Mouse (Mus musculus) liver, postnatal 0 days (tissue): ENCODE measurements around the gene Ndufa6. TPM values are rescaled to one million over a fixed set of nuclear protein-coding genes. Genes with fewer than 3 reads are reported as not detected.
A peak's percentile ranks its signal among the peaks of the same experiment; 100 is the strongest.

Source experiments
- ATAC-seq: fragments of 200-750 bp; cut with Nextera tagmentation; 2 replicates; pipeline ENCODE4 v1.8.0; 2017; ENCODE audit warnings: mild to moderate bottlenecking, moderate library complexity
- DNase-seq: peaks from one replicate; pipeline ENCODE4 v3.0.0-alpha.2; 2016
- H3K27ac ChIP-seq: fragments of 300-500 bp; sonication (generic); 2 replicates; pipeline ENCODE4 v1.5.1; 2014; ENCODE audit warnings: antibody characterized with exemption, moderate library complexity, mild to moderate bottlenecking, low read depth
- H3K27me3 ChIP-seq: fragments of 300-500 bp; sonication (generic); 2 replicates; pipeline ENCODE4 v1.6.1; 2014; ENCODE audit warnings: low read length, control low read depth, mixed read lengths; ENCODE audit not compliant: insufficient read depth
- H3K36me3 ChIP-seq: fragments of 300-500 bp; sonication (generic); replicated peaks from 2 replicates; pipeline ENCODE4 v1.6.1; 2014; ENCODE audit warnings: mild to moderate bottlenecking, control low read depth, low read length, moderate library complexity, mixed read lengths; ENCODE audit not compliant: insufficient read depth
- H3K4me1 ChIP-seq: fragments of 300-500 bp; sonication (generic); 2 replicates; pipeline ENCODE4 v1.6.1; 2014; ENCODE audit warnings: antibody characterized with exemption, mild to moderate bottlenecking, control low read depth; ENCODE audit not compliant: insufficient read depth
- H3K4me2 ChIP-seq: fragments of 300-500 bp; sonication (generic); 2 replicates; pipeline ENCODE4 v1.6.1; 2014; ENCODE audit warnings: low read depth, mild to moderate bottlenecking, low read length, moderate library complexity, mixed read lengths
- H3K4me3 ChIP-seq: fragments of 300-500 bp; sonication (generic); 2 replicates; pipeline ENCODE4 v1.5.1; 2014; ENCODE audit warnings: low read depth, low read length
- H3K9ac ChIP-seq: fragments of 300-500 bp; sonication (generic); replicated peaks from 2 replicates; pipeline ENCODE4 v1.6.1; 2014; ENCODE audit warnings: mild to moderate bottlenecking, moderate library complexity
- H3K9me3 ChIP-seq: fragments of 300-500 bp; sonication (generic); 2 replicates; pipeline ENCODE4 v1.6.1; 2016; ENCODE audit warnings: mild to moderate bottlenecking, control low read depth, low read length, mixed read lengths
- CTCF ChIP-seq: sonication (generic); IDR thresholded peaks from 2 replicates; pipeline ENCODE4 v1.5.1; 2016; ENCODE audit warnings: antibody characterized with exemption, low read depth
- EP300 ChIP-seq: IDR thresholded peaks from 2 replicates; pipeline ENCODE4 v1.6.1; 2016; ENCODE audit warnings: antibody characterized with exemption, low read depth, mild to moderate bottlenecking
- WGBS: fragments of 180-500 bp; shearing (Covaris S2); extraction: QIAGEN DNeasy Blood & Tissue Kit; methylation state at CpG from one replicate; pipeline ENCODE4 v1.1.7; 2014; ENCODE audit not compliant: insufficient replicate concordance; 5-methylcytosine and 5-hydroxymethylcytosine counted together
- polyA plus RNA-seq: library from polyadenylated mRNA; unstranded; fragments of >200 nt; fragmentation: Nextera tagmentation; extraction: Ambion mirVana; gene quantifications from 2 replicates; pipeline ENCODE4 v1.2.1, GENCODE M21; 2015

The Ndufa6 gene
- polyA plus RNA-seq, 1 experiment from 2014 or later = 642 TPM

DNA sequence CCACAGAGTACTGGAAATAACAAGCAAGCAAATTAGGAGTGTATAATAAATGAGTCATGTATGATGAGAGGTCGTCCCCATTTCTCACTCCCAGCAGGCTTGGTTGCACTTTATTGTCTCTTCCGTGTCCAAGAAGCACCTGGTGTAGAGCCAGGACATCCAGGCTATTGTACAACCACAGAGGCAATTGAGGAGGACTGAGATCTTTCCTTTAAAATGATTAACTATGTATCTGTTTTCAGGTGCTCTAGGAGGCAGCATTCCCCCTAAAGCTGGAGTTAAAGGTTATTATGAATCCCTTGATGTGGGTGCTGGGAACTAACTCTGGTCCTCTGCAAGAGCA, 5.2 kb downstream of the Ndufa6 start:
- Histone ChIP-seq H3K4me1 (peaks cover 60% of the 10 kb centered on the region), H3K27me3 (no peaks in the 10 kb centered on the region), H3K9me3 (no peaks in the 10 kb centered on the region), H3K4me2 (no peak overlapping the region), H3K36me3 (peaks cover 36% of the 10 kb centered on the region), H3K27ac (0 out of 2 replicates have a peak overlapping the region, but pooled peaks have one; percentile 3), H3K4me3 (no peak overlapping the region), H3K9ac (no peak overlapping the region)
- WGBS = 86% methylated on average over 2 of the region's 2 CpGs
- no peak for DNase-seq
- ATAC-seq = no peak
- TF ChIP-seq CTCF = no peak
- no peak for TF ChIP-seq EP300

DNA sequence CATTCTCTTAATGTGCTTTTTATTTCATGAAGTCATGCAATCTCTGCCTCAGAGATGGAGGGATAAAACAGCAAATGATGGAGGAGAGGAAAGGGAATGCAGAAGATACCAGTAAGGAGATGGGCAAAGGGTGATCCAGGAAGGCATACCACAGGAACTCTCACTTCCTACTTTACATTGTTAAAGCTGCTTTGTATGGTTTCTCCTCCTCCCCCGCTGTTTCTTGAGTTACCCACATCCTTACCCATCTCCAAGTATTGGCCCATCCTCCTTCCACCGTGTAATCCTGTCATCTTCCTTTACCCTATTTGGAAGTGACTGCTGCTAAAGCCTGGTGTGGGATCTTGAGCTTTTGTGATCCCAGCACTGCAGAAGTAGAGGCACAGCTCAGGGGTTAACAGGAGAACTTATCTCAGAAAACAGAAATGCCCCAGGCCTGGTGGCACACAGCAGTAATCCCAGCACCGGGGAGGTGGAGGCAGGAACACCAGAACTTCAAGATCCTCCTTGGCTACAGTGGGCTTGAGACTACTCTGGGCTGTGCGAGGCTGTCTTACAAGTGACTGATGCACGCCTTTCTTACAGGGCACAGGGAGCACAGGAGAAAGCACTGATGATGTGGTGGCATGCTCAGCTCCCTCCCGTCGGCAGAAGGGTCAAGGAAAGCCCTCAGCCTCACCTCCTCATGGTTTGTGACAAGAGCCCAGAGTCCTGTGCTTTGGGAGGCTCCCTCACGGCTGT, 5.7 kb downstream of the Ndufa6 start:
- DNase-seq (no peak), ATAC-seq (no peak)
- H3K9me3 ChIP-seq = no peaks in the 10 kb centered on the region
- H3K27me3 ChIP-seq = no peaks in the 10 kb centered on the region
- no peak for TF ChIP-seq CTCF
- no peak for TF ChIP-seq EP300
- peaks cover 40% of the 10 kb centered on the region for H3K36me3 ChIP-seq
- peak overlapping the region; percentile 91; the same call in 1 of the 2 replicates for H3K4me2 ChIP-seq
- H3K9ac ChIP-seq = no peak overlapping the region
- H3K4me3 ChIP-seq = no peak overlapping the region
- 79% methylated on average over 8 of the region's 8 CpGs for WGBS
- peaks cover 65% of the 10 kb centered on the region for H3K4me1 ChIP-seq
- no peak overlapping the region; the same call in 1 of the 2 replicates for H3K27ac ChIP-seq

DNA sequence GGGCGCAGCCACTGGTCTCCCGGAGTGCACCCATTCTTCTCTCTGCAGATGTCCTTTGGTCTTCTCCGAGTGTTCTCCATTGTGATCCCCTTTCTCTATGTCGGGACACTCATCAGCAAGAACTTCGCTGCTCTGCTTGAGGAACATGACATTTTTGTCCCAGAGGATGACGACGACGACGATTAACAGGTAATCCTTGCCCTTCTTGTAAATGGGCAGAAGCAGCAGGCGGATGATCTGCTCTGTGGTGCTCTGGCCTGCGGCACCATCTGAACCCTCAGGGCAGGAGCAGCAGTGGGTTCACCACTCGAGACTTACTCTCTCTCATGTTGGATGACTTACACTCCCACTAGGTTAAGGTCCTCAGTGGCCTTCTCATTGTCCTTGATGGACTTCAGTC, 6.3 kb downstream of the Ndufa6 start:
- ATAC-seq (no peak), DNase-seq (no peak)
- H3K4me2 ChIP-seq = peak overlapping the region; percentile 91
- no peaks in the 10 kb centered on the region for H3K27me3 ChIP-seq
- H3K4me1 ChIP-seq = peaks cover 65% of the 10 kb centered on the region
- H3K9ac ChIP-seq = no peak overlapping the region
- H3K36me3 ChIP-seq = peaks cover 44% of the 10 kb centered on the region
- no peaks in the 10 kb centered on the region for H3K9me3 ChIP-seq
- WGBS = 89% methylated on average over 12 of the region's 12 CpGs
- no peak for TF ChIP-seq CTCF
- no peak for TF ChIP-seq EP300
- no peak overlapping the region; the same call in 1 of the 2 replicates for H3K4me3 ChIP-seq
- peak overlapping the region; percentile 92; the same call in 1 of the 2 replicates for H3K27ac ChIP-seq

DNA sequence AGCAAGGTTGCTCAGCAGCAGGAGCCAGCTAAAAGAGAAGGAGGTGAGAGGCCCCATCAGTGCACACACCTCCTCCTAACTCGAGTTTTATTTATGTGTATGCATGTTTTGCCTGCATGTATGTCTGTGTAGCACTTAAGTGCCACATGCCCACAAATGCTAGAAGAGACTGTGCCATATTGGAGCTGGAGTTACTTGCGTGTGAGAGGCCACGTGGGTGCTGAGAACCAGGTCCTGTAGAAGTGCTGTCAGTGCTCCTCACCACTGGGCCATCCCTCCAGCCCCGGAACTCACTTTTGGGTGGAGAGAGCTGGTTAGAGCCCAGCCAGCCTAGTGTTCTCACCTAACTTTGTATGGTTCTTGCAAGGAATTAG, 6.8 kb downstream of the Ndufa6 start:
- no peaks in the 10 kb centered on the region for H3K27me3 ChIP-seq

DNA sequence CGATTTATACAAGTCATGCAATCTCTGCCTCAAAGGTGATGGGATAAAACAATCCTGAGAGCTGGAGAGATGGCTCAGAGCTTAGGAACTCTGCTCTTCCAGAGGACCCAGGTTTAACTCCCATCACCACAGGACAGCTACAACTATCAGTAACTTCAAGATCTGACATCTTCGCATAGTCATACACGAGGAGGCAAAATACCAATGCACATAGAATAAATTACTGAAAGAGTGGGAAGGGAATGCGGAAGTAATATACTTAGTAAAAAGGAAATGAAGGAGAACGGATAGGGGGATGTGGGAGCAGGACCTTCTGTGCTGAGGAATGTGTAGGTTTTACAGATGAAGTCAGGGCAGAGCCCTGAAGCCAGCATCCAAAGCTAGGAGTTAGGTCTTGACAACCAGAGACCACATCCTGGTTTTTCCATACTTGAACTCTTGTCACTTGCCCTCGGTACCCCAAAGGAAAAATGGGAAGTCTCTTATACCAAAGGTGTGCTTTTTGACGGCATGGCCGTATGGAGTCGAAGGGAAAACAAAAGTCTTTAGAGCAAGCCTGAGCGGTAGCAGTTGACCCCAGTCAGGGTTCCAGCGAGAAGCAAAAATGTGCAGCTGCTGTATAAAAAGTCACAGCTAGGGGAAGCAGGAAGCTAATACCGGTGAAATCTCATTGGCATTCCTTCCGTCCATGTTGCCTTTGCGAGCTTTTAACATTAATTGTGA, 7.4 kb downstream of the Ndufa6 start:
- Histone ChIP-seq H3K36me3 (peaks cover 44% of the 10 kb centered on the region), H3K9ac (peak overlapping the region; percentile 81), H3K4me1 (peaks cover 71% of the 10 kb centered on the region), H3K9me3 (no peaks in the 10 kb centered on the region), H3K27me3 (no peaks in the 10 kb centered on the region), H3K27ac (peak overlapping the region; percentile 92), H3K4me2 (peak overlapping the region; percentile 91), H3K4me3 (peak overlapping the region; percentile 73)
- no peak for ATAC-seq
- DNase-seq = no peak
- TF ChIP-seq EP300 = no peak
- peak; percentile 36 for TF ChIP-seq CTCF
- 30% methylated on average over 14 of the region's 14 CpGs for WGBS

More for the DNA sequence above, 6.8 kb downstream of the Ndufa6 start:
- Histone ChIP-seq H3K4me2 (peak overlapping the region; percentile 91), H3K36me3 (peaks cover 44% of the 10 kb centered on the region), H3K9ac (peak overlapping the region; percentile 81), H3K4me3 (peak overlapping the region; percentile 73), H3K9me3 (no peaks in the 10 kb centered on the region), H3K4me1 (peaks cover 67% of the 10 kb centered on the region), H3K27ac (peak overlapping the region; percentile 92)
- TF ChIP-seq EP300 (no peak), CTCF (no peak)
- ATAC-seq (no peak), DNase-seq (no peak)
- 62% methylated on average over 4 of the region's 4 CpGs for WGBS

DNA sequence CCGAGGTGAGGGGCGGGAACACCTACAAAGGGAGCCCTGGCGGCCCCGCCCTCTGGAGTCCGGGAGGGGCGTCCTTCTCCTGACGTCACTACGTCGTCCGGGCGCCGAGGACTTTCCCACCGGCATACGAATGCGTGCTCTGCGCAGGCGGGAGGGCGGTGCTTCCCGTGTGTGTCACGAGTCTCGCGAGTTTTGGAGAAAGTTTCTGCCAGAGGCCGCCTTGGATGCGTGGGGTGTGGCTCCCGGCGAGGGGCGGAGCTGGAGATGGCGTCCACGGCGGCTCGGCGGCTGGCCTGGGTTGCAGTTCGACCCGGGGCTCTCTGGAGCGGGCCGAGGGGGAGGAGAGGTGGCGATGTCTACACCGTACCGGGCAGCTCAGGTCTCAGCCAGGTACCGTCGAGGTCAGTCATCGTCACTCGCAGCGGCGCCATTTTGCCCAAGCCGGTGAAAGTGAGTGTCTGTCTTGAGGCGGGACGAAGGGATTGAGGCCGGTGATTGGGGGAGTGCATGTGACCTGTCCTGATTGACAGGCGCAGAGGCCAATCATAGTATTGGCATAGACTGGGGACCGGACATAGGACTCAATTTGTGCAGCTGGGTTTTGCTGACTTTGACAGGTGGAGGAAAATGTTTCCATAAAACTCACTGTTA, 8.2 kb downstream of the Ndufa6 start:
- Histone ChIP-seq H3K4me2 (peak overlapping the region; percentile 91), H3K9me3 (no peaks in the 10 kb centered on the region), H3K4me1 (peaks cover 69% of the 10 kb centered on the region), H3K27me3 (no peaks in the 10 kb centered on the region), H3K27ac (peak overlapping the region; percentile 92), H3K9ac (peak overlapping the region; percentile 81), H3K36me3 (peaks cover 41% of the 10 kb centered on the region), H3K4me3 (peak overlapping the region; percentile 73)
- ATAC-seq (peak; percentile 89), DNase-seq (peak; percentile 99)
- TF ChIP-seq CTCF = no peak
- peak; percentile 35; the same call in 1 of the 2 replicates for TF ChIP-seq EP300
- under 1% methylated on average over 50 of the region's 51 CpGs for WGBS
